Mouse (Mus musculus): Measurements from ENCODE around the gene Znhit1. TPM values are rescaled to one million over a fixed set of nuclear protein-coding genes. Genes with fewer than 3 reads are reported as not detected.

Gene Znhit1
- polyA plus RNA-seq, 1 experiment, result 96.2 TPM

DNA sequence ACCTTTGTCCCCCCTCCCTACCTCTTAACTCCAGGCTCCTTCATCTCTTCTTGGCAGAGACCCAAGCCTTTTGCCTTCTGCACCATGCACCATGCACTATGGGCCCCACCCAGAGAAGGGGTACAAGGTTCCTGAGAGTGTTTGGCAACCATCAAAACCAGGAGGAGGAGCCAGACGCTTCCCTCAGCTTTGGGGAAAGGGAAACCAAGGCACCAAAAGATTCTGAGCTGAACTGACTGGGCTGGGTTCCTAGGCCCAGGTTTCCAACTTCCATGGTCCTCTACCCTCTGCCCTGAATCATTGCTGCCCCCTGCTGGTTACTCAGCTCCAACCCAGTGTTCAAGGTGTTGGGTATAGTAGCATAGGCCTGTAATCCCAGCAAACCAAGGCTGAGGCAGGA is 17.1 kb downstream of the Znhit1 start:
- Histone ChIP-seq H3K4me3 (ENCODE audit: insufficient read depth, low read length) (no peak overlapping the region), H3K4me1 (ENCODE audit: control insufficient read depth, insufficient read depth, low read length) (no peaks in the 10 kb centered on the region), H3K27ac (ENCODE audit: insufficient read depth, low read length) (no peak overlapping the region)
- TF ChIP-seq CTCF (IDR thresholded peaks at IDR 0.05; ENCODE audit: extremely low read depth, insufficient read depth, low read length), result peak; percentile 73
- no peak for TF ChIP-seq POLR2A (IDR thresholded peaks at IDR 0.05; ENCODE audit: extremely low read depth, insufficient read depth, low read length)

DNA sequence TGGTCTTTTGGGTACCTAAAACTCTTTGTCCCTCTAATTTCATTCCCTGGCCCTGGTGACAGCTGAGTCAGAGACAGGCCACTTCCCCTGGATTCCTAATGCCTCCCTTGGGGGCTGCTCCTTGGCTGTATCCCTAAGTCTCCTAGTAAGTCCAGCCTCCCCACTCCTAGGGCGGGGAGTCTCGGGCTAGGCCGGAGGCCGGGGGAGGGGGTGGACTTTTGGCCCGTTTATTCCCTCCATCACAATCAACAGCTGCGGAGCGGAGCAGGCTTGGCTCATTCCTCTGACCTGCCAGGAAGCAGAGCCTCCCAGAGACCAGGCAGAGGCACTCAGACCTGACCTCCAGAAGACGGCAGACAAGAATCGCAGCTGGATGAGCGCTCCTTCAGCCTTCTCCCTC is 20.2 kb downstream of the Znhit1 start:
- H3K4me1 ChIP-seq (ENCODE audit: control insufficient read depth, insufficient read depth, low read length), result no peaks in the 10 kb centered on the region; the same call in 1 of the 2 replicates
- TF ChIP-seq POLR2A (IDR thresholded peaks at IDR 0.05; ENCODE audit: extremely low read depth, insufficient read depth, low read length) (no peak), CTCF (IDR thresholded peaks at IDR 0.05; ENCODE audit: extremely low read depth, insufficient read depth, low read length) (no peak)
- no peak overlapping the region for H3K4me3 ChIP-seq (ENCODE audit: insufficient read depth, low read length)
- no peak overlapping the region for H3K27ac ChIP-seq (ENCODE audit: insufficient read depth, low read length)

DNA sequence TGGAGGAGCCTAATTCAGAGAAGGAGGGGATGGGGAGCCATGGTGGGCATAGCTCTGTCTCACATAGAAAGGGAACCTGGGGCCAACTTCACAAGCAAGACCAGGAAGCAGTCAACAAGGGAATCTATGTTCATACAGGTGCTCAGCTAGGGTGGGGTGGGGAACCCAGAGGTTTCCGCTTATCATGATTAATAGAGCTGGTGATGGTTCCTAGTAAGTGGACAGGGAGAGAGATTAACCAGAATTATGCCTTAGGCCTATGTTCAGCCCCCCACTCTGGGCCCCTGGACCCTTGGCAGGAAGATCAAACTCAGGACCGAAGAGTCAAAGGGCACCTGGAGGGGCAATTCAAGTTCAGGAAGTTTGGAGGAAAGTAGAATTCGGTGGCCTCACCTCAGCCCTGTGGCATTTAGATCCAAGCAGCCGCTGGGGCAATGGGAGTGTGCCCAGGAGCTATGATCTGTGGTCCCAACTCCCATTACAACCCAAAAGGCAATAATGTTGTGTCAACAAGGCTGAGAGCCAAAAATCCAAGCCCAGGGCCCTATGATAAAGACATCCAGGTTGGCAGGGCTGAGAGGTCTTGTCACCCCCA is 20.9 kb downstream of the Znhit1 start:
- H3K4me1 ChIP-seq (ENCODE audit: control insufficient read depth, insufficient read depth, low read length), result no peaks in the 10 kb centered on the region; the same call in 1 of the 2 replicates
- TF ChIP-seq CTCF (IDR thresholded peaks at IDR 0.05; ENCODE audit: extremely low read depth, insufficient read depth, low read length) (no peak), POLR2A (IDR thresholded peaks at IDR 0.05; ENCODE audit: extremely low read depth, insufficient read depth, low read length) (no peak)
- H3K4me3 ChIP-seq (ENCODE audit: insufficient read depth, low read length), result no peak overlapping the region
- H3K27ac ChIP-seq (ENCODE audit: insufficient read depth, low read length), result no peak overlapping the region

DNA sequence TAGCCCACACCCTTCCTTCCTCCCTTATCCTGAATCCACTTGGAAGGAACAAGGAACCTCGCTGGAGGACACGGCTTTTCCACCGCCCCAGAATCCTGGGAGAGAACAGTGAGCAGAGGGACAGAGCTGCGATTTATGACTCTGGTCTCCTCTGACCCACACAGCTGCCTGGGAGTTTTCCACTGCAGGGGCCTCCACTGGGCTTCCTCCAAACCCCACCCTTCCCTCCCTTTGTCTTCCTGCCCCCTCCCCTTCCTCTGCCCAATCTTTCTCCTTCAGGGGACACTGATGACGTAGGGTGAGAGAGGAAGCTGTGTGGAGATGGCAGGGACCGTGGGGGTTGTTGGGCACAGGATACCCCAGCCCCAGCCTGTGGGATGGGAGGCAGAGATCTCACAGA is 21.5 kb downstream of the Znhit1 start, which contains the start of gene Cldn15:
TSS of gene Cldn15 (plus strand) at position 286 of the 400 bp plus-strand sequence.
- TF ChIP-seq CTCF (IDR thresholded peaks at IDR 0.05; ENCODE audit: extremely low read depth, insufficient read depth, low read length), result no peak
- no peak for TF ChIP-seq POLR2A (IDR thresholded peaks at IDR 0.05; ENCODE audit: extremely low read depth, insufficient read depth, low read length)
- no peak within 1 kb of the TSS for H3K4me3 ChIP-seq (ENCODE audit: insufficient read depth, low read length)
- no peaks in the 10 kb centered on the region; the same call in 1 of the 2 replicates for H3K4me1 ChIP-seq (ENCODE audit: control insufficient read depth, insufficient read depth, low read length)
- no peak within 1 kb of the TSS for H3K27ac ChIP-seq (ENCODE audit: insufficient read depth, low read length)

DNA sequence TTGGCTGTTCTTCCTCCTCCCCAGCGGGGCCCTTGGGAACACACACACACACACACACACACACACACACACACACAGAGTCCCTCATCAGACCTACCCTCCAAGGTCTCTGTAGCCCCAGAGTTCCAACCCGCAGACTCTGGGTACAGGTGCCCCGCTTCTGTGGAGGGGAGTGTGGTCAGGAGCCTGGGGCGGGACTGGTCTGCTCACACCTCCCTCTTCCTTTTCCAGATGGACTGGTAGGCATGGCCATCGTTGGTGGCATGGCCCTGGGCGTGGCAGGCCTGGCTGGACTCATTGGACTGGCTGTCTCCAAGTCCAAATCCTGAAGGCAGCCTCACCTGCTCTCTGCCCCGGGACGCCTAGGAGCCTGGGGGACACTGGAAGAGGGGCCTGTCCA is 22.1 kb downstream of the Znhit1 start:
- Histone ChIP-seq H3K4me1 (ENCODE audit: control insufficient read depth, insufficient read depth, low read length) (no peaks in the 10 kb centered on the region; the same call in 1 of the 2 replicates), H3K27ac (ENCODE audit: insufficient read depth, low read length) (no peak overlapping the region)
- no peak for TF ChIP-seq CTCF (IDR thresholded peaks at IDR 0.05; ENCODE audit: extremely low read depth, insufficient read depth, low read length)
- TF ChIP-seq POLR2A (IDR thresholded peaks at IDR 0.05; ENCODE audit: extremely low read depth, insufficient read depth, low read length), result no peak

DNA sequence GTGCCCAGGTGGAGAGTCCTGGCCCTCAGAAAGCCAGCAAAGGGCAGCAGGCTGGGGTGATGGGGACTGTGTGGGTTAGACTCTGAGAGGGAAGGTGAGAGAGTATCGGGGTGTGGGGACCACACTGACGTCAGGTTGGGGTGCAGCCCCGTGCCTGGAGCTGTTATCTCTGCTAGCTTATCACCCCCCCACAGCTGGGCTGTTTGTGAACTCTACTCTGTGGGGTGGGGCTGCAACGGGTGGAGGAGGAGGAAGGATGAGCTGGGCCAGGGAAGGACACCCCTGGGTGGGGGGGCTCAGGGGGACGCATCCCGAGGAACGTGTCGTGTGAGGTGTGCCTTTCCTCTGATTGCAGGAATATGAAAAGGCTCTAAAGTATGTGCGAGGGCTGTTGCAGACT is 22.6 kb downstream of the Znhit1 start:
- TF ChIP-seq POLR2A (IDR thresholded peaks at IDR 0.05; ENCODE audit: extremely low read depth, insufficient read depth, low read length), result no peak
- TF ChIP-seq CTCF (IDR thresholded peaks at IDR 0.05; ENCODE audit: extremely low read depth, insufficient read depth, low read length), result no peak
- H3K4me1 ChIP-seq (ENCODE audit: control insufficient read depth, insufficient read depth, low read length), result no peaks in the 10 kb centered on the region; the same call in 1 of the 2 replicates
- no peak overlapping the region for H3K4me3 ChIP-seq (ENCODE audit: insufficient read depth, low read length)
- H3K27ac ChIP-seq (ENCODE audit: insufficient read depth, low read length), result no peak overlapping the region

More for the DNA sequence above, 22.1 kb downstream of the Znhit1 start:
- H3K4me3 ChIP-seq (ENCODE audit: insufficient read depth, low read length), result no peak overlapping the region

DNA sequence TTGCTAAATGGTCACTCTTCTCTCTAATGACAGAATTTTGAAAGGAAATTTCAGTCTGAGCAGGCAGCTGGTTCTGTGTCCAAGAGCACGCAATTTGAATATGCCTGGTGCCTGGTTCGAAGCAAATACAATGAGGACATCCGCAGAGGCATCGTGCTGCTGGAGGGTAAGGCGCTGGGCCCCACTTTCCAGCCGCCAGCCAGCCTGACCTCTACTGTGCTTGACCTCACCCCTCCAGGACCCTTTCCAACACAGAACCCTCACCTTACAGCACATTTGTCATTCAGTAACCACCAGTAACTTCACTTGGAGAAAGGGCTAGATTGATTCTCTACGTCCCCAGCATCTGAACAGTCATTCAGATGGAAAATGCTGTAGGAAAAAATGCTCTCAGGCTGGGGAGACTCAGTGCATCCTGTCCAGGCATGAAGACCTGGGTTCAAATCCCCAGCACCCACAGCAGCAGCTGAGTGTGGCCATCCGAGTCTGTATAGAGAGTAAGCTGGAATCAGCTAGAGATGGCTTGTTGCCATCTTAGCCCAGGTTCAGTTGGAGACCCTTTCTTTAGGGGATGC is 24.8 kb downstream of the Znhit1 start:
- Histone ChIP-seq H3K27ac (ENCODE audit: insufficient read depth, low read length) (0 out of 2 replicates have a peak overlapping the region, but pooled peaks have one; percentile 4), H3K4me3 (ENCODE audit: insufficient read depth, low read length) (peak overlapping the region; percentile 63), H3K4me1 (ENCODE audit: control insufficient read depth, insufficient read depth, low read length) (peaks cover 2% of the 10 kb centered on the region)
- TF ChIP-seq POLR2A (IDR thresholded peaks at IDR 0.05; ENCODE audit: extremely low read depth, insufficient read depth, low read length) (no peak), CTCF (IDR thresholded peaks at IDR 0.05; ENCODE audit: extremely low read depth, insufficient read depth, low read length) (no peak)

DNA sequence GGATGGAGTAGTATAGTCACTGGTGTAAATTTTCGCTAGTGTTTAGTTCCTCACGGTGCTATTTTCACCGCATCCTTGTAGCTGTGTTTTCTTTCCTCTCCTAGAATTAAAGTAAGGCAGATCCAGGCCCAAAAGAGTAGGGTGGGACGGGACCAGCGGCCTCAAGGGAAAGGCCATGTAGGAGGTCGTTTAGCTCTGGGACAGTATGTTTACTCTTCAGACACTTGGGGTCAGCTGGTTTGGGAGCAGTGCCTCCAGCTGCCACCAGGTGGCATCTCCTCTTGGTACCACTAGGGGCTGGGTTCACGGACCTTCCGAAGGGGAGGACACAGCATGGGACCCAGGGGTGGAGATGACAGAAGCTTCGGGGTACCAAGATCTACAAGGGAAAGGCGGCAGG is 25.3 kb downstream of the Znhit1 start:
- H3K4me1 ChIP-seq (ENCODE audit: control insufficient read depth, insufficient read depth, low read length), result peaks cover 2% of the 10 kb centered on the region
- TF ChIP-seq CTCF (IDR thresholded peaks at IDR 0.05; ENCODE audit: extremely low read depth, insufficient read depth, low read length), result peak; percentile 79
- TF ChIP-seq POLR2A (IDR thresholded peaks at IDR 0.05; ENCODE audit: extremely low read depth, insufficient read depth, low read length), result peak; percentile 5; the same call in 1 of the 2 replicates
- peak overlapping the region; percentile 87 for H3K27ac ChIP-seq (ENCODE audit: insufficient read depth, low read length)
- peak overlapping the region; percentile 63 for H3K4me3 ChIP-seq (ENCODE audit: insufficient read depth, low read length)

DNA sequence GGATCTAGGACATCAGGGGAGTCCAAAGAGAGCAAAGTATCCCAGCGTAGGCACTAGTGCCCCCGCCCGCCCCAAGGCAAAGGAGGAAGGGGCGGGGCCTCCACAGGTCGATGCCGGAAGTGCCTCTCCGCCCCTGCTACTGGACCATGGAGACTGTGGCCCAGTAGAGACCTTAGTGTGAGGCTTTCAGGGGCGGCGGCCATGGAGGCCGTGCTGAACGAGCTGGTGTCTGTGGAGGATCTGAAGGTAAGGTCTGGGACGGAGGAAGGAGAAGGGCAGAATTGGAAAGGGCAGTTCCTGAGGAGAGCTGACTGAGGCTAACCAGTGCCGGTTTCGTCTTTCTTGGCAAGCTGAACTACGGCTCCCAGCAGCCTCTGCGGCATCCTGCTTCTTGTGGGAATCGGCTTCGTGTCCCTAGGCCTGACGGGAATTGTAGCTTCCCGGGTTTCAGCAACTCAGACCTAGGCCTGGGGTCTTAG is 25.8 kb downstream of the Znhit1 start:
- TF ChIP-seq POLR2A (IDR thresholded peaks at IDR 0.05; ENCODE audit: extremely low read depth, insufficient read depth, low read length), result peak; percentile 86; the same call in 1 of the 2 replicates
- no peak for TF ChIP-seq CTCF (IDR thresholded peaks at IDR 0.05; ENCODE audit: extremely low read depth, insufficient read depth, low read length)
- Histone ChIP-seq H3K4me1 (ENCODE audit: control insufficient read depth, insufficient read depth, low read length) (peaks cover 2% of the 10 kb centered on the region), H3K27ac (ENCODE audit: insufficient read depth, low read length) (peak overlapping the region; percentile 87), H3K4me3 (ENCODE audit: insufficient read depth, low read length) (peak overlapping the region; percentile 63)
